Mouse (Mus musculus) liver, embryonic 14.5 days (tissue): Measurements from ENCODE around the gene Rsrp1.

ENCODE experiments used
- CTCF ChIP-seq: IDR thresholded peaks from 2 replicates; pipeline ENCODE4 v1.5.1; 2016; ENCODE audit warnings: antibody characterized with exemption, low read depth, control low read depth
- EP300 ChIP-seq: IDR thresholded peaks from 2 replicates; pipeline ENCODE4 v1.6.1; 2016; ENCODE audit warnings: antibody characterized with exemption, low read depth

GRCm38 (mm10) chr4:134955196-134955595 is 31.8 kb downstream of the Rsrp1 start:
- TF ChIP-seq CTCF (no peak), EP300 (no peak)
